Mouse (Mus musculus) testis, adult 2 months (tissue): ENCODE data around the gene Tmem132d.

Source experiments
- CTCF ChIP-seq: fragments of 200-500 bp; IDR thresholded peaks from 2 replicates; pipeline ENCODE4 v1.5.1; 2012; ENCODE audit warnings: low read depth, mild to moderate bottlenecking, inconsistent platforms, low read length, moderate library complexity; ENCODE audit not compliant: control insufficient read depth, insufficient read depth, insufficient replicate concordance
- POLR2A ChIP-seq: fragments of 200-500 bp; IDR thresholded peaks from 2 replicates; pipeline ENCODE4 v1.6.1; 2012; ENCODE audit warnings: low read depth, mild to moderate bottlenecking, inconsistent platforms, low read length, moderate library complexity; ENCODE audit not compliant: control insufficient read depth

GRCm38 (mm10) chr5:128450808-128451207 is 17.9 kb upstream of the Tmem132d start:
- TF ChIP-seq POLR2A (no peak), CTCF (peak; percentile 83; the same call in 1 of the 2 replicates)
